Mouse (Mus musculus): Measurements from ENCODE around the gene Serpina12. TPM values are rescaled to one million over a fixed set of nuclear protein-coding genes. Genes with fewer than 3 reads are reported as not detected.

The Serpina12 gene
- polyA plus RNA-seq, 1 experiment from 2014 or later = not detected

GRCm38 (mm10) chr12:104057050-104057449 lies 12.8 kb upstream of the Serpina12 start:
- Histone ChIP-seq H3K9ac (no peak overlapping the region), H3K36me3 (no peaks in the 10 kb centered on the region), H3K4me2 (no peak overlapping the region), H3K4me1 (no peaks in the 10 kb centered on the region), H3K27ac (no peak overlapping the region), H3K27me3 (peaks cover 2% of the 10 kb centered on the region; the same call in 1 of the 2 replicates), H3K9me3 (replicated peaks) (no peaks in the 10 kb centered on the region), H3K4me3 (replicated peaks) (no peak overlapping the region)
- 13% methylated on average over 4 of the region's 4 CpGs for WGBS
- ATAC-seq (replicated peaks; ENCODE audit: low FRiP score) = no peak

GRCm38 (mm10) chr12:104055755-104056154 lies 11.5 kb upstream of the Serpina12 start:
- Histone ChIP-seq H3K27ac (no peak overlapping the region), H3K9ac (no peak overlapping the region), H3K4me1 (no peaks in the 10 kb centered on the region), H3K4me3 (replicated peaks) (no peak overlapping the region), H3K4me2 (no peak overlapping the region), H3K36me3 (no peaks in the 10 kb centered on the region), H3K27me3 (no peaks in the 10 kb centered on the region), H3K9me3 (replicated peaks) (no peaks in the 10 kb centered on the region)
- no peak for ATAC-seq (replicated peaks; ENCODE audit: low FRiP score)
- WGBS = 87% methylated on average over 8 of the region's 8 CpGs

GRCm38 (mm10) chr12:104053995-104054394 lies 9.8 kb upstream of the Serpina12 start:
- H3K4me1 ChIP-seq = no peaks in the 10 kb centered on the region
- no peak overlapping the region for H3K27ac ChIP-seq
- ATAC-seq (replicated peaks; ENCODE audit: low FRiP score) = no peak
- H3K9ac ChIP-seq = no peak overlapping the region
- H3K9me3 ChIP-seq (replicated peaks) = no peaks in the 10 kb centered on the region
- H3K36me3 ChIP-seq = no peaks in the 10 kb centered on the region
- H3K4me2 ChIP-seq = no peak overlapping the region
- no peaks in the 10 kb centered on the region for H3K27me3 ChIP-seq
- WGBS = 31% methylated on average over 1 of the region's 1 CpGs
- H3K4me3 ChIP-seq (replicated peaks) = no peak overlapping the region

GRCm38 (mm10) chr12:104045713-104046112 lies 1.5 kb upstream of the Serpina12 start:
- Histone ChIP-seq H3K36me3 (no peaks in the 10 kb centered on the region), H3K27ac (no peak overlapping the region), H3K4me3 (replicated peaks) (no peak overlapping the region), H3K4me1 (no peaks in the 10 kb centered on the region), H3K27me3 (no peaks in the 10 kb centered on the region), H3K9me3 (replicated peaks) (no peaks in the 10 kb centered on the region), H3K9ac (no peak overlapping the region), H3K4me2 (no peak overlapping the region)
- WGBS = 82% methylated on average over 8 of the region's 8 CpGs
- no peak for ATAC-seq (replicated peaks; ENCODE audit: low FRiP score)

- Histone ChIP-seq H3K4me3 (replicated peaks) (no peak overlapping the region), H3K4me1 (no peaks in the 10 kb centered on the region), H3K9me3 (replicated peaks) (no peaks in the 10 kb centered on the region), H3K9ac (no peak overlapping the region), H3K27ac (no peak overlapping the region), H3K4me2 (no peak overlapping the region), H3K36me3 (no peaks in the 10 kb centered on the region), H3K27me3 (no peaks in the 10 kb centered on the region)
- ATAC-seq (replicated peaks; ENCODE audit: low FRiP score) = no peak
- 87% methylated on average over 2 of the region's 2 CpGs for WGBS
Measured at GRCm38 (mm10) chr12:104042753-104043152, 1.5 kb downstream of the Serpina12 start.

- no peaks in the 10 kb centered on the region for H3K4me1 ChIP-seq
- ATAC-seq (replicated peaks; ENCODE audit: low FRiP score) = no peak
- H3K36me3 ChIP-seq = no peaks in the 10 kb centered on the region
- H3K27ac ChIP-seq = no peak overlapping the region
- H3K27me3 ChIP-seq = no peaks in the 10 kb centered on the region
- H3K4me3 ChIP-seq (replicated peaks) = no peak overlapping the region
- H3K9me3 ChIP-seq (replicated peaks) = no peaks in the 10 kb centered on the region
- H3K4me2 ChIP-seq = no peak overlapping the region
- no peak overlapping the region for H3K9ac ChIP-seq
- WGBS = 79% methylated on average over 6 of the region's 6 CpGs
Measured at GRCm38 (mm10) chr12:104041401-104041800, 2.8 kb downstream of the Serpina12 start.

GRCm38 (mm10) chr12:104038181-104038580 lies 6.1 kb downstream of the Serpina12 start:
- ATAC-seq (replicated peaks; ENCODE audit: low FRiP score) = no peak
- Histone ChIP-seq H3K4me3 (replicated peaks) (no peak overlapping the region), H3K27ac (no peak overlapping the region), H3K36me3 (no peaks in the 10 kb centered on the region), H3K27me3 (no peaks in the 10 kb centered on the region), H3K4me2 (no peak overlapping the region), H3K4me1 (no peaks in the 10 kb centered on the region), H3K9me3 (replicated peaks) (no peaks in the 10 kb centered on the region), H3K9ac (no peak overlapping the region)
- WGBS = 89% methylated on average over 7 of the region's 7 CpGs

GRCm38 (mm10) chr12:104033752-104034151 lies 10.5 kb downstream of the Serpina12 start:
- H3K4me3 ChIP-seq (replicated peaks) = no peak overlapping the region
- no peak overlapping the region for H3K4me2 ChIP-seq
- no peaks in the 10 kb centered on the region for H3K4me1 ChIP-seq
- H3K9me3 ChIP-seq (replicated peaks) = no peaks in the 10 kb centered on the region
- ATAC-seq (replicated peaks; ENCODE audit: low FRiP score) = no peak
- WGBS = 88% methylated on average over 1 of the region's 1 CpGs
- no peaks in the 10 kb centered on the region for H3K36me3 ChIP-seq
- H3K27me3 ChIP-seq = no peaks in the 10 kb centered on the region
- H3K27ac ChIP-seq = no peak overlapping the region
- no peak overlapping the region for H3K9ac ChIP-seq

- Histone ChIP-seq H3K9ac (no peak overlapping the region), H3K4me2 (no peak overlapping the region), H3K36me3 (no peaks in the 10 kb centered on the region), H3K4me1 (no peaks in the 10 kb centered on the region), H3K9me3 (replicated peaks) (no peaks in the 10 kb centered on the region), H3K27ac (no peak overlapping the region), H3K27me3 (no peaks in the 10 kb centered on the region), H3K4me3 (replicated peaks) (no peak overlapping the region)
- ATAC-seq (replicated peaks; ENCODE audit: low FRiP score) = no peak; the same call in 1 of the 2 replicates
- WGBS = 47% methylated on average over 8 of the region's 8 CpGs
Measured at GRCm38 (mm10) chr12:104029986-104030385, 14.3 kb downstream of the Serpina12 start.

GRCm38 (mm10) chr12:104015280-104015679 lies 29.0 kb downstream of the Serpina12 start:
- H3K4me2 ChIP-seq = no peak overlapping the region
- H3K36me3 ChIP-seq = no peaks in the 10 kb centered on the region
- H3K27me3 ChIP-seq = no peaks in the 10 kb centered on the region
- WGBS = 72% methylated on average over 3 of the region's 3 CpGs
- H3K27ac ChIP-seq = no peak overlapping the region
- 0 out of 2 replicates have a peak, but pooled peaks cover 3% of the 10 kb centered on the region for H3K9me3 ChIP-seq (replicated peaks)
- H3K4me3 ChIP-seq (replicated peaks) = no peak overlapping the region
- no peaks in the 10 kb centered on the region for H3K4me1 ChIP-seq
- no peak for ATAC-seq (replicated peaks; ENCODE audit: low FRiP score)
- H3K9ac ChIP-seq = no peak overlapping the region

GRCm38 (mm10) chr12:104013620-104014019 lies 30.6 kb downstream of the Serpina12 start, which contains the start of gene Serpina9:
TSS of gene Serpina9 (minus strand) at chr12:104013755.
- H3K36me3 ChIP-seq = no peaks in the 10 kb centered on the region
- H3K4me3 ChIP-seq (replicated peaks) = no peak within 1 kb of the TSS
- no peak within 1 kb of the TSS for H3K9ac ChIP-seq
- H3K27me3 ChIP-seq = no peaks in the 10 kb centered on the region
- H3K27ac ChIP-seq = no peak within 1 kb of the TSS
- WGBS = 88% methylated on average over 6 of the region's 6 CpGs
- H3K4me2 ChIP-seq = no peak within 1 kb of the TSS
- 0 out of 2 replicates have a peak, but pooled peaks cover 3% of the 10 kb centered on the region for H3K9me3 ChIP-seq (replicated peaks)
- H3K4me1 ChIP-seq = no peaks in the 10 kb centered on the region
- ATAC-seq (replicated peaks; ENCODE audit: low FRiP score) = no peak

GRCm38 (mm10) chr12:104004689-104005088 lies 39.6 kb downstream of the Serpina12 start:
- Histone ChIP-seq H3K4me1 (peaks cover 11% of the 10 kb centered on the region), H3K9ac (no peak overlapping the region), H3K4me3 (replicated peaks) (no peak overlapping the region), H3K27me3 (no peaks in the 10 kb centered on the region), H3K4me2 (no peak overlapping the region), H3K9me3 (replicated peaks) (no peaks in the 10 kb centered on the region), H3K36me3 (no peaks in the 10 kb centered on the region), H3K27ac (no peak overlapping the region)
- WGBS = 89% methylated on average over 5 of the region's 5 CpGs
- ATAC-seq (replicated peaks; ENCODE audit: low FRiP score) = no peak

- Histone ChIP-seq H3K27me3 (no peaks in the 10 kb centered on the region), H3K4me3 (replicated peaks) (no peak overlapping the region), H3K36me3 (no peaks in the 10 kb centered on the region), H3K27ac (peak overlapping the region; percentile 32; the same call in 1 of the 2 replicates), H3K4me1 (peaks cover 11% of the 10 kb centered on the region), H3K9ac (no peak overlapping the region), H3K4me2 (no peak overlapping the region), H3K9me3 (replicated peaks) (no peaks in the 10 kb centered on the region)
- ATAC-seq (replicated peaks; ENCODE audit: low FRiP score) = no peak
- 37% methylated on average over 4 of the region's 4 CpGs for WGBS
Measured at GRCm38 (mm10) chr12:104003238-104003612, 41.0 kb downstream of the Serpina12 start.
